Mouse (Mus musculus): ENCODE results near the gene Gorasp2.

GRCm38 (mm10) chr2:70620225-70620624, 41.2 kb upstream of the Gorasp2 start:
- TF ChIP-seq CTCF (IDR thresholded peaks at IDR 0.05; ENCODE audit: extremely low read depth, insufficient read depth, low read length): peak; percentile 64
- TF ChIP-seq POLR2A (IDR thresholded peaks at IDR 0.05; ENCODE audit: extremely low read depth, insufficient read depth, low read length): no peak
